Mouse (Mus musculus) naive thymus-derived CD4-positive, alpha-beta T cell, adult 2 months (primary cell): ENCODE results near the gene Gm13083.
"Not testable (repeated sequence)": the region's sequence is repeated elsewhere in the genome, so short reads cannot be mapped to it uniquely, and the experiment has no call there.

Experiments
- DNase-seq: peaks from one replicate; pipeline ENCODE4 v3.0.0-alpha.2; 2011; ENCODE audit warnings: low read depth

Gm13083 gene

DNA sequence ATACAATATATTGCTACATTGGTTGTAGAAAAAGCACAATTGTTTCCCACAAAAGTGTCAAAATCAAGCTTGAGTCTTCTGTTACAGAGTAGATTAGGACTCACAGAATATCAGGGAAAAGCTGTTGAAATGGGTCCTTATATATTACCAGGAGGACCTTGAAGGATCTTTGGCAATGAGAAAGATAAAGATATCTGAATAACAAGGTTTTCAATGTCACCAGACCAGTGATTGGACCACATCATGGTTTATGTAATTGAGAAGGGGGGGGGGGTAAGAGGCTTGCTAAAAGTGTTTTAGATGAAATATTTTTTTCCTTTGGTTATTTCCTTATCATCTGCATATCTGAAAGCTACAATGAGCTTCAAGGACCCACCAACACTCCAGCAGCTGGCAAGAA lies at the start of gene Gm13083:
Gm13083 (plus strand) TSS at position 301 of the 400 bp plus-strand sequence.
- DNase-seq, result not testable (repeated sequence)

GRCm38 (mm10) chr4:143611927-143612326 lies 2.9 kb upstream of the Gm13083 start:
- not testable (repeated sequence) for DNase-seq

DNA sequence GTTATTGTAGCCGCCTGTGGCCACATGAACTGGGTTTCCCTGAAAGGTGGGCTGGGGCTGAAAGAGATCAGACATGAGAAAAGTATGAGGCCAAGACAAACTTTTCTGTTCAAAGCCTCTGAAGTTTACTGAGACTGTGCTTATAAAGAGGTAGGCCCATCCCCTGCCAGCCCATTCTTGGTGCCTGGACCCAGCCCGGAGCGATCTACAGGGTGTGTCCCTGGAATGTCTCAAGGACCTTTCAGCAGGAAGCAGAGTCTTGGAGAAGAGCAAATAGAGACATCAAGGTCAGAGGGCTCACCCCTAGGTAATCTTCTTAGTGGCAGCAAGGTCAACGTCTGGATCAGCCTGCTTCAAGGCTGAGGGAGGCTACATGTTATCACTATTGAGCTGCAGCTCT lies 3.3 kb downstream of the Gm13083 start:
- DNase-seq, result not testable (repeated sequence)

DNA sequence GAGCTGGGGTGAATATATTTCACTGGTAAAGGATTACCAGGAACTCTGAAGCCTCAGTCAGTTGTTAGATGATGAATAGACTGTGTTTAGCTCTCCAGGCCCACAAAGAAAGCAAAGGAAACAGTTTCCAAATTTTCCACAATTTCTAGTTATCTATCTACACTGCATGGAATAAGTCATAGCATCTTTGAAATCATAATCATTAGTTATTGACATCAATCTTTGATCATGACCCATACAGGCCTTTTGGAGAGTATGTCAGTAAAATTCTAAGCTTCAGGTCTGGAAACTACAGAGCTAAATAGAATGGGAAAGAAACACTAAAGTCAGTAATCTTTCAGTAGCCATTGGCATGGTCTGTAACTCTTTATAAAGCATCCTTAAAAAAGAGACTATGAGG lies 42.3 kb downstream of the Gm13083 start, which contains the start of gene Gm13088:
Gm13088 (minus strand) TSS at position 101 of the 400 bp plus-strand sequence.
- not testable (repeated sequence) for DNase-seq
